Mouse (Mus musculus) left cerebral cortex, postnatal 36 days (tissue): ENCODE results near the gene Mmp23. TPM values are rescaled to one million over a fixed set of nuclear protein-coding genes. Genes with fewer than 3 reads are reported as not detected.
"Not testable (repeated sequence)": the region's sequence is repeated elsewhere in the genome, so short reads cannot be mapped to it uniquely, and the experiment has no call there.

Experiments
- DNase-seq, 2 experiments: peaks; one replicate each; pipeline ENCODE4 v3.0.0; 2021 to 2022; ENCODE audit warnings: low spot score in 2 of 2, mixed read lengths in 1 of 2
- intact Hi-C: fragments of 180-260 bp; cut with DNase I; formaldehyde crosslinking; loops from one replicate; pipeline ENCODE4 v1.15.1; 2025
- total RNA-seq, 2 experiments: library from RNA; stranded (reverse); gene quantifications; 2 replicates each; pipeline ENCODE4 v1.2.3; 2021

Mmp23 gene
- total RNA-seq, 2 experiments from 2014 or later: 1.1 to 5.3 TPM

GRCm38 (mm10) chr4:155658961-155659360 lies 5.8 kb upstream of the Mmp23 start:
- intact Hi-C loops: no loop called here
- DNase-seq: no peak

GRCm38 (mm10) chr4:155656214-155656751 lies 3.1 kb upstream of the Mmp23 start:
- intact Hi-C loops: no loop called here
- DNase-seq: no peak

GRCm38 (mm10) chr4:155654456-155655298 lies 1.5 kb upstream of the Mmp23 start:
- intact Hi-C loops: no loop called here
- no peak for DNase-seq

- no peak for DNase-seq
- intact Hi-C loops: no loop called here
Measured at GRCm38 (mm10) chr4:155654183-155654455, 935 bp upstream of the Mmp23 start.

- no peak for DNase-seq
- intact Hi-C loops: no loop called here
Measured at GRCm38 (mm10) chr4:155653451-155654182, 433 bp upstream of the Mmp23 start.

GRCm38 (mm10) chr4:155652283-155653085 lies 700 bp downstream of the Mmp23 start:
- intact Hi-C loops: no loop called here
- DNase-seq: no peak

GRCm38 (mm10) chr4:155651553-155652269 lies 1.5 kb downstream of the Mmp23 start:
- intact Hi-C loops: no loop called here

GRCm38 (mm10) chr4:155649355-155649754 lies 3.8 kb downstream of the Mmp23 start:
- no peak for DNase-seq
- intact Hi-C loops: no loop called here

More at GRCm38 (mm10) chr4:155651553-155652269, 1.5 kb downstream of the Mmp23 start:
- DNase-seq: no peak

GRCm38 (mm10) chr4:155645721-155646120 lies 7.5 kb downstream of the Mmp23 start:
- DNase-seq: no peak
- intact Hi-C loops: no loop called here

GRCm38 (mm10) chr4:155645308-155645707 lies 7.9 kb downstream of the Mmp23 start, which contains the start of gene Gm10563:
Gene Gm10563, minus strand, starts transcription at chr4:155645408.
- intact Hi-C loops, DNase-seq: not testable (repeated sequence)

- intact Hi-C loops: no loop called here
- no peak for DNase-seq
Measured at GRCm38 (mm10) chr4:155643531-155643930, 9.7 kb downstream of the Mmp23 start.

- DNase-seq: no peak
- intact Hi-C loops: no loop called here
Measured at GRCm38 (mm10) chr4:155635766-155636499, 17.3 kb downstream of the Mmp23 start.

- DNase-seq: no peak
- intact Hi-C loops: no loop called here
Measured at GRCm38 (mm10) chr4:155630267-155630666, 22.9 kb downstream of the Mmp23 start.

GRCm38 (mm10) chr4:155624338-155625291 lies 28.6 kb downstream of the Mmp23 start, which contains the start of gene Cdk11b:
Gene Cdk11b, plus strand, starts transcription at chr4:155624854.
- intact Hi-C loops: loop anchor here (5.0 kb wide), 1 partner anchor 43 kb away; the partner anchor contains the start of gene Mib2
- DNase-seq: peak; percentile 97

GRCm38 (mm10) chr4:155618321-155618720 lies 34.9 kb downstream of the Mmp23 start:
- intact Hi-C loops: no loop called here
- DNase-seq: no peak

- DNase-seq: no peak
- intact Hi-C loops: no loop called here
Measured at GRCm38 (mm10) chr4:155613264-155613663, 39.9 kb downstream of the Mmp23 start.

GRCm38 (mm10) chr4:155611860-155612259 lies 41.3 kb downstream of the Mmp23 start:
- intact Hi-C loops: no loop called here
- DNase-seq: no peak
